Mouse (Mus musculus): ENCODE results near the gene Gapdhs.

DNA sequence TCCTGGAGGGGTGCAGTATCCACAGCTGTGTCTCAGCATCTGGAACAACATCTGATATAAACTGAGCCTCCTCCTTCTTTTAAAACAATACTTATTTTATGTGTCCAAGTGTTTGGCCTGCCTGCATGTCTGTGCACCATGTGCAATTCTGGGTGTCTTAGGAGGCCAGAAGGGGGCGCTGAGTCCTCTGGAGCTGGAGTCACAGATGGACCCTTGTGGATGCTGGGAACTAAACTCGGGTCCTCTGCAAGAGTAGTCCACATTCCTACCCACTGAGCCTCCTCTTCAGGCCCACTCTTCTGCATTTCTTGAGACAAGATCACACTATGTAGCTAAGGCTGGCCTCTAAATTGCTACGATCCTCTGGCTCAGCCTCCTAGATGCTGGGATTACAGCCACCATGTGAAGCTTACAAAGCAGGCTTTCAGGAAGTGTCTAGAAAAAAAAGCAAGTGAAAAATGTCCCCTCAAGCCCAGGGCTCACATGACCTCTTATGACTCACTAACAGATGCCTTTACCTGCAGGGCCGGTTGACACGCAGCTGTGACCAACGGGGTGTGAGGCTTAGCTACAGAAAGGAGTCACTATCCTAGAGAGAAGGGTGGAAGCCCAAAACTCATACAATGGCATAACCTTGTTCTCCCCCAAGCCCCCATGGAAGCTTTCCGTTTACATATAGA lies 4.2 kb upstream of the Gapdhs start:
- TF ChIP-seq CTCF (IDR thresholded peaks at IDR 0.05; ENCODE audit: borderline replicate concordance, control insufficient read depth, extremely low read depth, insufficient read depth, low read length, poor library complexity) (no peak), POLR2A (IDR thresholded peaks at IDR 0.05; ENCODE audit: control insufficient read depth, extremely low read depth, insufficient read depth, low read length, poor library complexity) (no peak)
